Mouse (Mus musculus): ENCODE results near the gene Fam208b. TPM values are rescaled to one million over a fixed set of nuclear protein-coding genes. Genes with fewer than 3 reads are reported as not detected.

The Fam208b gene
- polyA plus RNA-seq, 1 experiment from 2014 or later = 23.2 TPM

DNA sequence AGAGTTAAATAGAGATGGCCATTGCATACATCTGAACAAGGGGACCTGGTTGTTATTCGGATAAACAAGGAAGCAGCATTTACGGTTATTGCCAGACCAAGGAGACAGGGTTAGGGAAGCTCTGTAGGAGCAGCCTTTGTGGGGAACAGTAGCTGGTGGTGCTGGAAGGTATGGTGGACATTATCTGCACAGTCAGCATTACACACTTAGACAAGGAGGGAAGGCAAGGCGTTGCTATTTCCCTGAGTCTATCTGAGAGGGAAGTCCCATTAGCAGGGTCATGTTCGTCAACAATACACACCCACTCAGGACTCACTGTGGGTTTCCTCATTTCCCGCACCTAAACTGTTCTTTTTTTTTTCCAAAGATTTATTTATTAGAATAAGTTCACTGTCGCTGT is 63.1 kb downstream of the Fam208b start:
- H3K4me3 ChIP-seq (replicated peaks) = no peak overlapping the region
- no peak overlapping the region for H3K4me2 ChIP-seq (replicated peaks)
- no peak overlapping the region for H3K27ac ChIP-seq
- peaks cover 19% of the 10 kb centered on the region for H3K4me1 ChIP-seq (replicated peaks)
- ATAC-seq = no peak
- H3K9ac ChIP-seq (replicated peaks) = no peak overlapping the region
- no peaks in the 10 kb centered on the region for H3K9me3 ChIP-seq
- WGBS = 91% methylated on average over 6 of the region's 6 CpGs
- H3K36me3 ChIP-seq = peaks cover 18% of the 10 kb centered on the region
- H3K27me3 ChIP-seq = no peaks in the 10 kb centered on the region

DNA sequence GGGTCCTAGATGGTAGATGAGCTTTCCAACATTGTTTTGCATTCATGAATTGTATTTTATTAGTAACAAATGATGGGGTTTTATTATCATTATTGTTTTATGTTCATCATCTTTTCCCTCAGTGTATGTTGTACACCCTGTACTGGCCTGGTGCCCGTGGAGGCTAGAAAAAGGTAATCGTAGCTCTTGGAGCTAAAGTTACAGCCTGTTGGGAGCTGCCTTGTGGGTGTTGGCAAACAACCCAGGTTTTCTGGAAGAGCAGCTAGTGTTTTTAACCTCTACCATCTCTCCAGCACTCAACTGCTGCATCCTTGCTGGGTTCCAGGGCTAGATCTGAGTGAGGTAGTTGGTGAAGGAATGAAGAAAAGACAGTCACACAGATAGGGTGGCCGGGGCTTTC is 63.5 kb downstream of the Fam208b start:
- Histone ChIP-seq H3K36me3 (peaks cover 17% of the 10 kb centered on the region), H3K4me3 (replicated peaks) (no peak overlapping the region), H3K4me1 (replicated peaks) (peaks cover 24% of the 10 kb centered on the region), H3K9me3 (no peaks in the 10 kb centered on the region), H3K27ac (no peak overlapping the region), H3K4me2 (replicated peaks) (no peak overlapping the region), H3K9ac (replicated peaks) (no peak overlapping the region), H3K27me3 (no peaks in the 10 kb centered on the region)
- no peak for ATAC-seq
- WGBS = 91% methylated on average over 3 of the region's 3 CpGs

DNA sequence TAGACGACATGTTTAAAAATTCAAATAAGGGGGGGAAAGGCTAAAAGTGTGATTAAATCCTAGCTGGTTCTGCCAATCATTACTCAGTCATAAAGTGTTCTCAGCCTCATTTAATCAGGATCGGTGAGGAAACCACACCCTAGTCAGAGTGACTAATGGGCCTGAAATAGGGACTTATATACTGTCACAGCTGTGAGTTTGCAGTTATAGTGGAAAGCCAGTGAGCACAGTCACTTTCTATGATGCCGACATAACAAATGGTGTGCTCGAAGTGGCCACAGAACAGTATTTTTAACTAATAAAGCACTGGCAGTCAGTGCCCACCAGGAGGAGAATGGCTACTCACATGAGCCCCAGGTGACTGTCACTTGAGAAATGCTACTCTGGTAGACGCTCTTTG is 66.0 kb downstream of the Fam208b start:
- 86% methylated on average over 5 of the region's 5 CpGs for WGBS
- Histone ChIP-seq H3K9me3 (no peaks in the 10 kb centered on the region), H3K4me3 (replicated peaks) (no peak overlapping the region), H3K36me3 (peaks cover 10% of the 10 kb centered on the region), H3K4me1 (replicated peaks) (peaks cover 46% of the 10 kb centered on the region), H3K27ac (no peak overlapping the region), H3K4me2 (replicated peaks) (no peak overlapping the region), H3K27me3 (no peaks in the 10 kb centered on the region), H3K9ac (replicated peaks) (no peak overlapping the region)
- no peak for ATAC-seq

DNA sequence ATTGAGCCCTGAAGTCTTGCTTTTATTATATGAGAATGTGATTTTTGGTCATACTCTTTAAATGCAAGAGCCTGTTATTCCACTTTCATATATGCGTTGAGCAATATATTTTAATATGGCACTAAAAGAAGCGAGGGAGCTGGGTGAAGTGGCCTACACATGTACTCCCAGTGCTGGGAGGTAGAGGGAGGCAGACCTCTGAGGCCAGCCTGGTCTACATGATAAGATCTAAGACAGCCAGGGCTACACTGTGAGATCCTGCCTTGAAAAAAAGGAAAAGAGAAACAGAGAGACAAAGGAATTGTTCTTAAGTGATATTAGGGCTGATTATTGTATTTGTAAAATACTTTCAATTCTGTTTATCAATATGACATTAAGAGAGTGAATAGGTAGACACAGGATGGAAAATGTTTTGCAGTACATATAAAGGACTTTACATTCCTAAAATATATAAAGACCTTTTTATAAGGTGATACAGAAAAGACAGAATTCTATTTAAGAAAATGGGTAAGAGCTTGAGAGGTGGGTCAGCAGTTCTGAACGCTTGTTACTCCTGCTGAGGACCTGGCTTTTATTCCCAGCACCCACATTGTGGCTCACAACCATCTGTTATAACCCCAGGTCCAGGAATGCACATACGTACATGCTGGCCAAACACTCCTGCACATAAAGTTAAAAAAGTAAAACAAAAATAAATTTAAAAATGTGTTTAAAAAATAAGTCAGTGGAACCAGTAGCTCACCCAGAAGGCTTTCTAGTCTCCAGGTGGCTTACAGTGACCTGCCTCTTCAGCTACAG is 66.6 kb downstream of the Fam208b start:
- no peaks in the 10 kb centered on the region for H3K27me3 ChIP-seq
- H3K4me2 ChIP-seq (replicated peaks) = no peak overlapping the region
- H3K27ac ChIP-seq = no peak overlapping the region
- no peaks in the 10 kb centered on the region for H3K9me3 ChIP-seq
- ATAC-seq = no peak
- peaks cover 53% of the 10 kb centered on the region for H3K4me1 ChIP-seq (replicated peaks)
- peaks cover 6% of the 10 kb centered on the region for H3K36me3 ChIP-seq
- no peak overlapping the region for H3K9ac ChIP-seq (replicated peaks)
- WGBS = 94% methylated on average over 4 of the region's 4 CpGs
- H3K4me3 ChIP-seq (replicated peaks) = no peak overlapping the region

DNA sequence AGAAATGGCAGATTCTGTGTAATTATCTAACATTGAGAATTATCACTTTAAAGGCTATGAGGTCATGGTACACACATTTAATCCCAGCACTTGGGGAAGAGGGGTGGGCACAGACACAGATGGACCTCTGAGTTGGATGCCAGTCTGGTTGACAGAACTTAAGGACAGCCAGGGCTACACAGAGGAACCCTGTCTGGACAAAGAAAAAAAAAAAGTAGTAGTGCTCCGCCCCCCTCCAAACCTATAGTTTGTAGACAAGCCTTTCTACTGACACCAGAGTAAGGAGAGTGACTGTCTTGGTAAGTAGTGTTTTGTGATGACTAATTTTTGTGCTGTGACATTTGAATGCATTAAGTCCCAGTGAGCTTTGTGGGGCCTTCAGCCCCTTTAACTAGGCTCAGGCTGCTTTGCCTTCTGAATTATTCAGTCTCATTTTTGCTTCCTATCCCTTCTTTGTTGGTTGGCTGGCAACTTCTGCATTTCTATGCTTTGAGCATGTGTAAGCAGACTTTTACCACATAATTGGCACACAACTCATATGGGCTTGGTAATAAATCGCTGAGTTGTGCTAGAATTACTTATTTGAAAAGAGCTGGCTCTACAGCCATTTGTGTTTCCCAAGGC is 69.6 kb downstream of the Fam208b start:
- H3K4me2 ChIP-seq (replicated peaks) = peak overlapping the region; percentile 44
- H3K9ac ChIP-seq (replicated peaks) = 0 out of 2 replicates have a peak overlapping the region, but pooled peaks have one; percentile 36
- H3K27ac ChIP-seq = 0 out of 2 replicates have a peak overlapping the region, but pooled peaks have one; percentile 7
- 40% methylated on average over 2 of the region's 2 CpGs for WGBS
- peaks cover 65% of the 10 kb centered on the region for H3K4me1 ChIP-seq (replicated peaks)
- H3K9me3 ChIP-seq = no peaks in the 10 kb centered on the region
- H3K27me3 ChIP-seq = no peaks in the 10 kb centered on the region
- H3K36me3 ChIP-seq = no peaks in the 10 kb centered on the region
- peak overlapping the region; percentile 91; the same call in 1 of the 2 replicates for H3K4me3 ChIP-seq (replicated peaks)
- no peak for ATAC-seq

DNA sequence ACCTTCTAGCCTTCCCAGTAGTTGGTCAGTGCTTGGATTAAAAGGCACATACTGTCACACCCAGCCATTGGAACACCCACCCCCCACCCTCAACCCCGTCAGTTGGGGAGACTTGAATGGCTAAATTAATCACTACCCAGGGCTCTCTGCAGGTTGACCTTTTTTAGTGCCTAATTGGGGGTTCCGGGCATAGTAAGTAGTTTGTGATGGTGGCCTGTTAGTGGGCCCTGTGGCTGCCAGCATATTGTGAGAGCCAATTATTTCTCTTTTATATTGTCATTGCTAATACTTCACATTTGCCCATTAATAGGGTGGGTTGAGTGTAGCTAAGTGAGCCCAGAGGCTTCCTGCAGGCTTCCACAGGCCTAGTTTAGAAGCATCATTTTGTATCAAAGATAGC is 70.7 kb downstream of the Fam208b start:
- no peaks in the 10 kb centered on the region for H3K27me3 ChIP-seq
- ATAC-seq = no peak
- H3K36me3 ChIP-seq = no peaks in the 10 kb centered on the region
- H3K27ac ChIP-seq = 0 out of 2 replicates have a peak overlapping the region, but pooled peaks have one; percentile 35
- H3K9ac ChIP-seq (replicated peaks) = peak overlapping the region; percentile 33; the same call in 1 of the 2 replicates
- no peaks in the 10 kb centered on the region for H3K9me3 ChIP-seq
- 22% methylated on average over 2 of the region's 2 CpGs for WGBS
- H3K4me2 ChIP-seq (replicated peaks) = peak overlapping the region; percentile 78
- H3K4me3 ChIP-seq (replicated peaks) = peak overlapping the region; percentile 91
- peaks cover 59% of the 10 kb centered on the region for H3K4me1 ChIP-seq (replicated peaks)

DNA sequence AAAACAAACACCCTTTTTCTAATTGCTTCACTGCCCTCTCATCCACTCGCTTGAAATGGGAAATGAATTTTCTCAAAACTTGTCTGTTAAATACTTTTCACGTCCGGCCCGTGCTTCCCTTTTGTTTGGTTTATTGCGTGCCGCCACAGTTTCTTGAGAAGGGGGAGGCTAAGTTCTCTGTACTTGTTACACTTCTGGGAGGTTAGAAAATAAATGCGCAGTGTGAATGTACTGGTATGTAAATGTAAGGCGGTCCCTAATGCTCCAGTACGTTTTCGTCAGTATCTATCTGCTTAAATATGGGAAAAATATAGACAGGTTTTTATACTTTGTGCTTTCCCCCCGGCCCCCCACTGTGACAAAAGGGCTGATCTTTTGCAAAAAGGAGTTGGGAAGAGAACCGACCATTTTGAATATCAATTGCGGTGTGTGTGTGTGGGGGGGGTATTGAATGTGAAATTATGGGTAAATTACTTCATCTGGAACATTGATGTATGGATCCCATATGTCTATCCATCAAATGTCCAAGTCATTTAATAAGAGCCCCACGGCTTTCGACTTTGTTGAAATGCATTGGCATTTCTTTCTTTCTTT is 71.8 kb downstream of the Fam208b start:
- 1% methylated on average over 15 of the region's 15 CpGs for WGBS
- ATAC-seq = no peak
- peak overlapping the region; percentile 98 for H3K27ac ChIP-seq
- peaks cover 52% of the 10 kb centered on the region for H3K4me1 ChIP-seq (replicated peaks)
- no peaks in the 10 kb centered on the region for H3K9me3 ChIP-seq
- peak overlapping the region; percentile 78 for H3K4me2 ChIP-seq (replicated peaks)
- H3K4me3 ChIP-seq (replicated peaks) = peak overlapping the region; percentile 91
- peak overlapping the region; percentile 98 for H3K9ac ChIP-seq (replicated peaks)
- H3K27me3 ChIP-seq = no peaks in the 10 kb centered on the region
- no peaks in the 10 kb centered on the region for H3K36me3 ChIP-seq

DNA sequence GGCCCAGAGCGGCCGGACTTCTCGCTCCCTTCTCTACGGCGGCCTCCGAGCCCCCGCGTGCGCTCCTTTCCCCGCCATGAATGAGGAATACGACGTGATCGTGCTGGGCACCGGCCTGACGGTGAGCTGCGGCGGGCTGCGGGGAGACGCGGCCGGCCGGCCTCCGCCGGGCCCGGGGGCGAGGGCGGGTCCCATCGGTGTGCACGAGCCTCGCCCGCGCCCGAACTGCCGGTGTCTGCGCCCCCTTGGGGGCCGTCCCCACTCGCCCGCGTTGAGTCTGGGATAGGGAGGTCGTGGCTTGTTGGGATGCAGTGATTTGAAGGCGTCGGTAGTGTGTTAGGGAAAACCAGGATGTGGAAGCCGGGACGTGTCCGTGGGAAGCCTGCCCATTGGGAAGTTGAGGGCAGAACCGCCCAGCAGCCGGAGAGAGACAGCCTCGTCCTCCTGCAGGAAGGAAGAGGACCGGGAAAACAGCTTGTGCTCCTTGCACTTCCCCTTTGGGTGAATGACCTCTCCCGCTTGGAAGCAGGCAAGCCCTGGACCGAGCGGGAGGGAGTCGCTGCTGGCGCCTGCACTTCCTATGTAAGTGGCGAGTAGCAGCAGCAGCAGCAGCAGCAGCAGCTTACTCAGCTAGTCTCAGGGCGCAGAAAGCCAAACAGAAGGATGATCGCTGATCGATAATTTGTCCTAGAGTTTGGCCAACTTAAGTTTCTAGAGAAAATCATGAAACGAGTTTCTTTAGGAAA is 72.5 kb downstream of the Fam208b start:
- Histone ChIP-seq H3K4me1 (replicated peaks) (peaks cover 49% of the 10 kb centered on the region), H3K27me3 (no peaks in the 10 kb centered on the region), H3K27ac (peak overlapping the region; percentile 98), H3K9me3 (no peaks in the 10 kb centered on the region), H3K9ac (replicated peaks) (peak overlapping the region; percentile 98), H3K4me3 (replicated peaks) (peak overlapping the region; percentile 91), H3K4me2 (replicated peaks) (peak overlapping the region; percentile 78), H3K36me3 (no peaks in the 10 kb centered on the region)
- peak; percentile 66 for ATAC-seq
- WGBS = under 1% methylated on average over 56 of the region's 59 CpGs

DNA sequence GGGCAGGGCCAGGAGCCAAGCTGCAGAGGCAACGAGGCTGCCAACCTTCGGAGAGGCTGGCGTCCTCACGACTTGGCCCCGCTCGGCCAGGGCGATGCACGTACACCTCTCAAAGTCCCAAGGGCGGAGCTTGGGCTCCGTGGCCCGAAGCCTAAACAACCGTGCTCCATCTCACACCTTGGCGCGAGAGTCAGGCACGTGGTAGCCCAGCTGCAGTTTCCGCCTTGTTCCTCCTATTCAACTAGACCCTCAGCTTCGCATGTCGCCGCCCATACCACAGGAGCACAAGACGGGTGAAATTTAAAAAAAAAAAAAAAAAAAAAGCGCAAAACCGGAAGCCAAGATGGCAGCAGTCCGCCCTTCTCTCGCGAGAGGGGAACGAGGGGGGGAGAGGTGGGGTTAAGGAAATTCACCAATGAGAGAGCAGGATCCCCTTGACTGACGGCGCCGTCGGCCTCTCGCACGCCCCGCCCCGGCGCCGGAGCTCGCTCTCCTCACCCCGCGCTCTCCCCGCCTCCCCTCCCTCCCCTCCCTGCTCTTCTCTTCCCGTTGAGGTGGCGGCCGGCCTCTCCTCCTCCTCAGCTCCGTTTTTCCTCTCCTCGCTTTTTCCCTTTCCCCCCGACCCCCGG is 73.2 kb downstream of the Fam208b start, which contains the start of gene Gdi2:
Gene Gdi2, plus strand, starts transcription at position 470 of the 629 bp plus-strand sequence.
- Histone ChIP-seq H3K4me3 (replicated peaks) (peak within 1 kb of the TSS; percentile 91), H3K4me1 (replicated peaks) (peaks cover 44% of the 10 kb centered on the region), H3K9ac (replicated peaks) (peak within 1 kb of the TSS; percentile 98), H3K27ac (peak within 1 kb of the TSS; percentile 98), H3K36me3 (no peaks in the 10 kb centered on the region), H3K9me3 (no peaks in the 10 kb centered on the region), H3K4me2 (replicated peaks) (peak within 1 kb of the TSS; percentile 78), H3K27me3 (no peaks in the 10 kb centered on the region)
- WGBS = under 1% methylated on average over 32 of the region's 47 CpGs
- peak; percentile 96 for ATAC-seq

DNA sequence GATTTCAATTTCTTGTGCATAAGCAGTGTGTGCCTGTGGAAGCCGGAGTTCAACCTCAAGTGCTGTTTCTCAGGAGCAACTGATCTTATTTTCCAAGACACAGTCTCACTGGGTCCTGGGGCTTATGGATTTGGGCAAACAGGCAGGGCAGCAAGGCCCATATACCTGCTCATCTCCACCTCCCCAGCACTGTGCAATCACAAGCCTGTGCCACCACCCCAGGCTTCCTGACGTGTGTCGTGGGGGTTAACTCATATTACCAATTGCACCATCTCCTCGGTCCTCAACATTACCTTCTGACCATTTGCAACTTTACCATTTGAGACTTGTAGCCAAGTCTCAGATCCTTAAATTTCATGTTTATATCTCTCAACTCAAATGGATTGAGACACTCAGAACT is 76.8 kb downstream of the Fam208b start:
- Histone ChIP-seq H3K4me3 (replicated peaks) (no peak overlapping the region), H3K27ac (no peak overlapping the region), H3K27me3 (no peaks in the 10 kb centered on the region), H3K4me1 (replicated peaks) (peaks cover 15% of the 10 kb centered on the region), H3K36me3 (no peaks in the 10 kb centered on the region), H3K4me2 (replicated peaks) (no peak overlapping the region), H3K9me3 (no peaks in the 10 kb centered on the region), H3K9ac (replicated peaks) (no peak overlapping the region)
- 92% methylated on average over 4 of the region's 4 CpGs for WGBS
- ATAC-seq = no peak

DNA sequence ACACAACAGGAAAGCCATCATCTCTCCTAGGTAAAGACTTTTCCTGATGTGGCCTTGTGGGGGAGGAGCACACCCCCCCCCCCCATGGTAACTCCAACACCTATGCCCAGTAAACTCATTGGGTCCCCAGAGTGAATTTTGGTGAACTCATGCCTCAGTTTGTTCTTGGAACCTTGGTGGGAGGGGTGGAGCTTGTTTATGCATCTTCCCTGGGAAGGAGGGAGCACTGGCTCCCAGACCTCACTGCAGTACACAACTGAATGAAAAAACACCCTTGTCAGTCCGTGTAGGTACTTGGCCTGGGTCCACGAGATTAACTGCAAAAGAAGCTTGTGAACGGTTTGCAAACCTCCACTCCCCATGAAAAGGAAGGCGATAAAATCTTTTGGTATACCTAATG is 78.5 kb downstream of the Fam208b start:
- H3K36me3 ChIP-seq = no peaks in the 10 kb centered on the region
- peaks cover 12% of the 10 kb centered on the region; the same call in 1 of the 2 replicates for H3K4me1 ChIP-seq (replicated peaks)
- no peak overlapping the region for H3K4me2 ChIP-seq (replicated peaks)
- no peak overlapping the region for H3K9ac ChIP-seq (replicated peaks)
- no peaks in the 10 kb centered on the region for H3K27me3 ChIP-seq
- 76% methylated on average over 4 of the region's 4 CpGs for WGBS
- ATAC-seq = no peak
- H3K27ac ChIP-seq = no peak overlapping the region
- H3K9me3 ChIP-seq = no peaks in the 10 kb centered on the region
- no peak overlapping the region for H3K4me3 ChIP-seq (replicated peaks)
